Mouse (Mus musculus) spleen, postnatal 14 days (tissue): ENCODE data around the gene Slc7a6.
"Not testable (repeated sequence)": the region's sequence is repeated elsewhere in the genome, so short reads cannot be mapped to it uniquely, and the experiment has no call there.

ENCODE experiments used
- DNase-seq, 2 experiments: peaks; one replicate each; pipeline ENCODE4 v3.0.0; 2021 to 2022; ENCODE audit warnings: low spot score in 2 of 2

Slc7a6 gene

DNA sequence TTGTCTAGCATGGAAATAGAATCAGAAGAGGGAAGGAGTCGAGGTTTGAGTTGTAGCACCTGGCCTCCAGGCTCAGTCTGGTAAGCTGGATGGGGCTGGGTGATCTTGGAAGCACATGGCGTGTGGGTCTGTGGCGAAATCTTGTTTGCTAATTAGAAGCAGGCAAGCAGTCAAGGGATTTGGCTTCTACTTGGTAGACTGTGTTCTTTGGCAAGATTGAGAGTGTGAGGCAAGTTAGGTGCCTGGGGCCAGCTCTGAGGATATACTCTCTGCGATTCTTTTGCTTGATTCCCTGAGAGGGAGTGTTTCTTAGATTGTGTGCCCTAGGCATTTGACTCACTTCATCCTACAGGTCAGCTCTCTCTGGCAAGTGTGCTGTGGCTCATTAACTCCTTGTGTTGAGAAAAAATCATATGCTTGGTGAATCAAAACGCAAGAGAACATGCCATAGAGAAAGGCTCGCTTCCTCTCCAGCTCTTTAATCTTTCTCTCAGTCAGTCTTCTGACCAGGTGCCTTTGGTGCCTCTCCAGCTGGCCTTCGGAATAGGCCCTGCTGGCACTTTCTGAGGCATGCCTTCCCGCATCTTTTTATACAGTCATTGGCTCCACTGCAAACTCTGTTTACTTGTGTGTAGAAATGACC is 17.1 kb downstream of the Slc7a6 start:
- no peak for DNase-seq

DNA sequence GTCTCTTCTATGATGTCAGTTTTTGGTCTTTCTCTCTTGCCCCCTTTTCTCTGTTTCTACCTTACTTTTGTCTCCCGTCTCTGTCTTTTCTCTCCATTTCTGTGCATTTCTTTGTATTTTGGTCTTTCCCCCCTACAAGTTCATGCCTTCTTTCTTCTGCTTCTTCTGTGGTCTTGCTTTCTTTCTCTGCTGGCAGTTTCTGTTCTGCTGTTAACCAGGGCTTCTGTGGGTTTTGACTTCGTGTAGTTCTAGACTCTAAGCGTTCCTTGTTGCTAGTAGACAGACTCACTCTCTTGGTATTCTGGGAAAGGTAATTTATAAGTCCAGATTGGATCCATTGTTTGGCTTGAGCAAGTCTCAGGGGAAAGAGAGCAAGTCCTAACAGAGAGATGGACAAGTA is 17.7 kb downstream of the Slc7a6 start:
- DNase-seq = no peak

DNA sequence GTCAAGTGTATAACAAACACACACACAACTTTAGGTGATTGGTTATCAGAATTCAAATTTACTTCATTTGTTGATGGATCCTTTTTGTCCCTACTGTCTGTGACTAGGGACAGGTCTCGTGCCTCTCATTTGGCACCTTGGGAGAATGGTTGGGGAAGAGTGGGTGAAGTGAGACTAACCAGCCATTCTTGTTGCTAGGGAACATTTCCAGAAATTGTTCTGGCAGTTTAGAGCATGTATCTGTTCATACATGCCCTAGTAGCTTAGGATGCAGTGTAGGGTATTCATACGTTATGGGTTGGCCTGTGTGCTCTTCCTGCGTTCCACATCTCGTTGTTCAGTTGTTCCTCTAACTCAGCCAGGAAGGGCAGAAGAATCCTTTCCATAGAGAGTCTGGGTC is 20.5 kb downstream of the Slc7a6 start:
- DNase-seq = no peak

DNA sequence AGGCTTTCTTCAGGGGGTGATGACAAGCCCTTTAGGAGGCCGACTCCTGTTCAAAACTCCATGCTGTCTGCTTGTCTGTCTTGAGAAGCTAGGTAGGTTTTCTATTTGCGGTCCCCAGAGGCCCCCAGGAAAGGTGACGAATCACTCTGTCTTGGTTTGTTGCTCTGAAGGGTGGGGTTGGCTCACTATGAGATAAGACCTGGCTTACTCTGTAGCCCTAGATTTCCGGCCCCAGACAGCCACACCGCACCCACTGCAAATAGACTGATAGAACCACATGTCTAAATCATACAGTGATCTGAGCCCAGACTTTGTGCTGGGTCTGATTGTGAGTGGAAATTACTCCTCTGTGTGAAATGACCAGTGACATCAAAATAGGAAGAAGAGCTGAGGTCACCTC is 23.0 kb downstream of the Slc7a6 start:
- no peak for DNase-seq

DNA sequence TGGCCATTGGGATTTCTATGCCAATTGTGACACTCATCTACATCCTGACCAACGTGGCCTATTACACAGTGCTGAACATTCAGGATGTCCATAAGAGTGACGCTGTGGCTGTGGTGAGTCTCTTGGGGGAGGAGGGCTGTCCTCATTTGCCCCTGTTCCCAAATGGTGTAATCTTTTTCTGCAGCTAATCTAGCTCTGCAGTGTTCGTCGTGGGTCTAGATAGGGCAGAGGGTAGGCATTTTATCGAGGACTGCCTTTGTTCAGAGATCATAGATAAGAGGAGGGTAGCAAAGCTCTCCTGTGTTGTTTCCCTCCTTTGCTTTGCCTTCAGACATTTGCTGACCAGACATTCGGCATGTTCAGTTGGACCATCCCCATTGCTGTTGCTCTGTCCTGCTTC is 24.5 kb downstream of the Slc7a6 start:
- no peak for DNase-seq

DNA sequence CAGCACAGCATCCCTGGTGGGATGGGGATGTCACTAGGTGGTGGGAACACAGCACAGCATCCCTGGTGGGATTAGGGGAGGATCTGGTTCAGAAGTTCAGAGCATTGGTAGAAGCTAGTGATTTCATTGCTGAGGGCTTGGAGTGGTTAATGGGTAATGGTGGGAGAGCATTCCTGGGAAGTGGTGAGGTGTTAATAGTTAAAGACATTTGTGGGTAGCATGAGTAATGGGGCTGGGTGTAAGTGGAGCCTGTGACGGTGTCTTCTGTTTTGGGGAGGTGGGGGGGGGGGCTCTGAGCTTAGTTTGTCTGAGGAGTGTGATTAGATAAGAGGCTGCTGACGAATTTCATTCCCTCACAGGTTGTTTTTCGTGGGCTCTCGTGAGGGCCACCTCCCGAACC is 25.4 kb downstream of the Slc7a6 start:
- no peak for DNase-seq

DNA sequence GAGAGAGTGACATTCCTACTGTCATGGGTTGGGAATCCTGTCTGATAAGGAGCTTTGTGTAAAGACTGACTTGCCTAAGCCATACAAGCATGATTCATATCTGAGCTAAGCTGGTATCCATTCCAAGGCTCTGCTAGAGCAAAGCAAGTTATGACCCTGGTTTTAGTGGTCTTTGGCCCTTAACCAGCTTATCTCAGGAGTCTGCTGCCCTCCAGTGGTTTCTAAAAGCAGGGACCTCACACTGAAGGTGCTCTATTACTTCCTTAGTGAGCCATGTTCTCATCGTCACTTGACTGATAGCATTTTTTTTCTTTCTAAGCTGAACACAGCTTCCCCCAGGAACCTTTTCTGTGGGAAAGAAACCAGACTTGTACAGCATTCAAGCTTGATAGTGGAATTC is 30.1 kb downstream of the Slc7a6 start:
- peak in 1 of 2 experiments; percentile 19 for DNase-seq

DNA sequence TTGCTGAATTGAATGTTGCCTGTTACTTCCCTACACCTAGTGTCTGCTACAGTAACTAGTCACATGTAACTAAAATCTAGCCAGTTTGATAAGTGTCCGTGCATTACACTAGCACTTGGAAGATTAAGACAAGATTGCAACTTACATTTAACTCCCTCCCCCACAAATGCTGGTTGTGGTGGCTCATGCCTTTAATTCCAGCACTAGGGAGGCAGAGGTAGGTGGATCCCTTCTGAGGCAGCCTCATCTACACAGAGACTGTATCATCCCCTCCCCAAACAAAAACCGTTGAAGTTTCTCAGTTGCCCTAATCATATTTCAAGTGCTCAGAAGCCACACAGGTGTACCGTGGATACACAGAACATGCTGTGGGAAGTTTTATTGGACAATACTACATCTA is 30.9 kb downstream of the Slc7a6 start:
- not testable (repeated sequence) for DNase-seq

DNA sequence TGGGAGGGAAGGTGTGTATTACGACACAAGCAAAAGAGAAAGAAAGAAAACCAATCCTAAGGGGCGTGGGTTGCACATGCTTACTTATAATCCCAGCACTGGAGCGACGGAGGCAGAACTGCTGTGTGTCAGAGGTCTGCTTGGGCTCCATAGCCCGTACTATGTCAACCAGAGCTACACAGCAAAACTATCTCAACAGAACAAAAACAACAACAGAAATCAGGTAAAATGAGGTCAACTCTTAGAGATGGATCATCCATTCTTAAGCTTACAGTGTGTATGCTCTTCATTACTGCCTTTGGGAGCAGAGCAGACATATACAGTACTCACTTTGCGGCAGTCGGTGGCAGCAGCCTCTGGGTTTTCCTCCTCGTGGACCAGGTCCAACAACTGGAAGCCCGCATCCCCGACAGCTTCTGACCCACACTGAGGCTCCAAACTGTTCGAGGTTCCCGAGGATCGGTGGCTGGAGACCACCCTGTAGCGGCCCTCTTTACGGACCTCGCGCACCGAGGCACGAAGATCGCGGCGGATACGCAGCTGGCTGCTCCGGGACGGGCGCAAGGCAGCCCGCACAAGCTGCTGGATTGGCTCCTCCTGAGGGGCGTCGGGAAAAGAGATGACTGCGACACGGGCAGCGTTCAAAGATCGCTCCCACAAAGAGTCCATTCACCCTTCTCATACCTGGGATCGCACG is 41.5 kb downstream of the Slc7a6 start:
- DNase-seq = peak; percentile 10 to 19

DNA sequence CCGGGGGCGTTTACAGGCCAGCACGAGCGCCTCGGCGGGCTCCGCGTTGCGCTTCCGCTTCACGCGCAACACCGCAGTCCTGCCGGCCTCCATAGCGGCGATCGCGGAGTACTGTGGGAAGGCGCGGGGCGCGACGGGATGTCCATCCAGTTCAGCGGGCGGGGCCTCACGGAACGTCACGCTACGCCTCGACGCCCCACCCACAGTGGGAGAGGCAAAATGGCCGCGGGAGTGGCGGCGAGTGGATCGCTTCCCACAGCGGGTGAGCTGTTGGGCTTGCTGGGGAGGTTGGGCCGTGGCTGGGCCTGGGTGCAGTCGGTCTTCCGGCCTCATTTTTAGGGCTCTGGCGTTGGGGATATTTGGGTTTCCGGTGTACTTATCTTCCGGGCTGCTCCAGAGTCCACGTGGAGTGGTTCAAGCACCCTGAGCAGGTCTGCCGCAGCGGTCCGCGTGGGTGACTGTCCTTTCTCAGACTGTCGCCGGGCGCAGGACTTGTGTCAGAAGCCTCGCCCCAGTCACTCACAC is 42.2 kb downstream of the Slc7a6 start, which contains the start of the genes Slc7a6os and Prmt7:
Gene Slc7a6os (minus strand): TSS at position 115 of the 525 bp plus-strand sequence.
Gene Prmt7 (plus strand): TSS at position 116 of the 525 bp plus-strand sequence.
- DNase-seq = peak; percentile 89 to 92

DNA sequence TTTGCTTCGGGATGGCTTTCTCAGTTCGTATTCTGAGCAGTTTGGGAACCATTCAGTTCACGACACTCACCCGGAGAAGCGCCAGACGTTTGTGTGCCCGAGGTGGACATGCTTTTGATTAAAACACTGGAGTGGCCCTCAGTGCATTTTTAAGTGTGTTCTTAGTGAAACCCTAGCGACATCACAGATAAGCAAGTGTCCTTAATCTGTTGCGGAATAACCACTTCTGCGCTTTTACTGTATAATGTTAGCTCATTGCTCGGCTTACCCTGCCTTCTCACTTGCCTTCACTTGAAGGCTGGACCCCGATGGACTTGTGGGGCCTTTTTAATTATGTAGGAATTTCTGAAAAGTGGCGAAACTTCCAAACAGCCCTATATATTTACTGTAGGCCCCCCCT is 42.8 kb downstream of the Slc7a6 start:
- DNase-seq = no peak

DNA sequence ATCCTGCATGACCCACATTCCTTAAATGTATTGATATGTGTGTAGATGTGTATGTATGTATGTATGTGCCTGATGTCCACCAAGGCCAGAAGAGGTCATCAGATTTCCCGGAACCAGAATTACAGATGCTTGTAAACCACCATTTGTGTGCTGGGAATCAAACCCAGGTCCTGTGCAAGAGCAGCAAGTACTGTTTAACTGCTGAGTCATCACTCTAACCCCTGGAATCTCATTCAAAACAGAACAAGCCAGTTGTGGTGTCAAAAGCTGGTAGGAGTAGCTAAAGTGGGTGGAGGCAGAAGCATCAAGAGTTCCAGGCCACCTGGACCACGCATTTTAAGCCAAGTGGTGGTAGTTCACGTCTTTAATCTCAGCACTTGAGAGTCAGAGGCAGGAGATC is 45.3 kb downstream of the Slc7a6 start:
- no peak for DNase-seq

DNA sequence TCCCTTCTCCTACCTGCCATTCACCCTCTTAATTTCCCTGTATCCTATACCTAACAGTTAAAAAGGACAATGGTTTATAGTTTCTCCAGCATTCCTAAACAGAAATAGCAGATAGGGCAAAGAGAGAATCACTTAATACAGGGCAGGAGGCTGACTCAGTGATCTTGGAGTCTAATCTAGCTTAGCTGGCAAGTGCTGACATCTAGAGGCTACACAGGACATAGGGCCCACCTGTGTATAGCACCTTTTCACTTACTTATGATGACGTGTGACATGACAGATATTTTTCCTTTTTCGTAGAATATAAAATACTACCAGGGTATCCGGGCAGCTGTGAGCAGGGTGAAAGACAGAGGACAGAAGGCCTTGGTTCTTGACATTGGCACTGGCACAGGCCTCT is 51.0 kb downstream of the Slc7a6 start:
- DNase-seq = no peak

DNA sequence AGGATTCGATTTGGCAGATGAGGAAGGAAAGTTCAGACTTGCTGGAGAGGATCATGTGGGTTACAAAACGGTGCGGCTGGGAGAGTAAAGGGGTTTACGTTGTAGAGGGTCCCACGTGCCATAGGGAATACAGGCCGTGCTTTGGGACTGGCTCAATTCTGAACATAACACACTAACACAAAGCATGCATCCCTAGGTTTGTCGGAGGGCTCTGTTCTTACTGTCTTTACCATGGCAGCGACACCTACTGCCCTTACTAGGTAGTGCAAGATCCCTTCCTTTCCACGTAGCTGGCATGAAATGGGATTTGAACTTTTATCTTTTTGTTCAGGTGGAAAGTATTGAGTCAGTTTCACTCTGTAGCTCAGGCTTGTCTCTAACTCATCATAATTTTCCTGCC is 57.9 kb downstream of the Slc7a6 start:
- peak in 1 of 2 experiments; percentile 38 for DNase-seq

DNA sequence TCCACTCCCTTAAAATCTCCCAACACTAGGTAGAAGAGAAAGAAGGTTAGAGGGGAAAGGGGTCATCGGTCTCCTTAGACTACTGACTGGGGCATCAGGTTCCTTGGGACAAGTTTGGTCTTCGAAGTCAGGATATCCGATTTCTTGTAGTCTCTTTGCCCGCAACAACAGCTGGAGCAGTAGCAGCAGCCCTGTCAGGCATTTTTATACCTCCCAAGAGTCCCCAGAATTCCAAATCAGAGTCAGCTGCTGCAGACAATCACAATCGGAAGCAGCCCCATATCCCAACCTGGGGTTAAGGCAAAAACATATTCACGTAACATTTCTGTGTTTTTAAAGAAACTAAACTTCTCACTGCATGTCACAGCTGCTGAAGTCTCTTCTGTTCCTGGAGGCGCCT is 62.9 kb downstream of the Slc7a6 start:
- no peak for DNase-seq

DNA sequence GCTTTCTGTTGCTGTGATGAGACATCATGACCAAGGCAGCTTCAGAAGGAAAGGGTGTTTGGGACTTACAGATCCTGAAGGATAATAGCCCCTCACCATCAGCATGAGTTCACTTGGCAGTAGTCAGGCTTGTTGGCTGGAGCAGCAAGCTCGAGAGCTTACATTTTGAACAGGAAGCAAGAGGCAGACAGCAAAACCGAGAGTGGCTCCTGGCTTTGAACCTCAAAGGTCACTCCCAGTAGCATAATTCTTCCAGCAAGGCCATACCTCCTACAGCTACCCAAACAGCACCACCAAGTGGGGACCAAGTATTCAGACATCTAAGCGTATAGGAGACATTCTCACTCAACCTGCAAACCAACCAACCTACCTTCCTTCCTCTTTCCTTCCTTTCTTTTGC is 64.1 kb downstream of the Slc7a6 start:
- no peak for DNase-seq

DNA sequence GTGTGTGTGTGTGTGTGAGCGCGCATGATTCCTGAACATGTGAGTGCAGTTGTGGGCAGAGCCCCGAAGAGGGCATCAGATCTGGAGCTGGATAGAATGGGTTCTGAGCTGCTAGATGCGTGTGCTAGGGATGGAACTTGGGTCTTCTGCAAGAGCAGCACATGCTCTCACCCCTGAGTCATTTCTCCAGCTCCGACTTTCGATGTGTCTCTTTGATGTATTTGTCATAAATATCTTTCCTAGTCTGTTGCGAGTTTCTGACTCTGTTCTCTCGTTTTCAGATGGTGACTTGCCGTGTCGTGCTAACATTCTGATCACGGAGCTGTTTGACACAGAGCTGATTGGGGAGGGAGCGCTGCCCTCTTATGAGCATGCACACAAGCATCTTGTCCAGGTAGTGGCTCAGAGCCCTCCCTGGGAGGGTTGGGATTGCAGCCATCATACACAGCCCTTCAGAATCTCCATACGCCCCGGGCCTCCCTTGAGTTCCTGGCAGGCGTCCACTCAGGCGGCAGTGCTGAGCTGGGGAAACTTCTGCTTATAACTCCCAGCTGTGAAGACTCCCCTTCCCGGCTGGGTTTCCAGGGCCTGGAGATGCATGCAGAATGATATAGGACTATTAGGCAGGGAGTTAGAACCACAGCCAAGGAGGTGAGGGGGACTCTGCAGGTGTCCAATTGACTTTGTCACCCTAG is 66.1 kb downstream of the Slc7a6 start:
- no peak for DNase-seq

DNA sequence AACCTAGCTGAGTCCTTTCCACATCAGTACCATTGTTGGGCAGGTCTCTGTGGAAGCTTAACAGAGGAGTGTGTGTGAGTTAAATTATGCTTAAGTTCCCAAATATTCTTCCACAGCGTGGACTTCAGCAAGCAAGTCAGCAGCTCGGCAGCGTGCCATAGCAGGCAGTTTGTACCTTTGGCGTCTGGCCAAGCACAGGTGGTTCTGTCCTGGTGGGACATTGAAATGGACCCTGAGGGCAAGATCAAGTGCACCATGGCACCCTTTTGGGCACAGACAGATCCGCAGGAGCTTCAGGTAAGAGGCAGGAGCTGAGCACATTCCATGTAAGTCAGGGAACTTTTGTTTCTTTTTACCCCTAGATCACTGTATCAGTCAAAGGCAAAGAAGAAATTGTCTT is 68.4 kb downstream of the Slc7a6 start:
- no peak for DNase-seq
